Comparison of ENCODE assay signal across 9 mouse cellular contexts in the genomic region with DNA sequence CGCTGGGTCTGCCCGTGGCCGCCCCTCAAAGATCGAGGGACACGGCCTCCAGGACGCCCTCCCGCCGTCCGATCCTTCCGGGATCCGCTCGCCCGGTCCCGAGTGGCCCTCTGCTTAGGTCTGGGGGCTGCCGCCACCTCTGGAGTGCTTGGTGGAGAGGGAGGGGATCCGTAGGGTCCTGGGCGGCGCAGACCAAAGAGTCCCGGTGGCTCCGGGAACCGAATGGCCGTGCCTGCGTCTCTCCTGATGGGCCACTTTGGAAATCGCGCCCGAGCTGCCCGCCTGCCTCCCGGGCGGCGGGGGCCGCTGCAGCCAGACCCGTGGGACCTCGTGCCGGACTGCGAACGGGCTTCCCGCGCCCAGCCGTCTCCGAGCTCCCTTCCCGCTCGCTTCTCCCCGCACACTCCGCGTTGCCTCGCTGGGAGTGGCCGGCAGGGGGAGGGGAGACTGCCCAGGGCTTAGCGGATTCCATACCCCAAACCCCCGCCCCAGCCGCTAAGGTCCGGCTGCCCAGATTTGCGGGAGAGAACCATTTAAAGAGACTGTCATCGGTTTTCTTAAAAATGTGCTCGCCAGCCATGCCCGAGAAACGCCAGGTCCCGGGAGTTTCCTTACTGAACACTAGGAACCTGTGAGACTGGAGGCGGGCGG. TPM values are rescaled to one million over a fixed set of nuclear protein-coding genes. Genes with fewer than 3 reads are reported as not detected.
A peak's percentile ranks its signal among the peaks of the same experiment; 100 is the strongest.
DNase-seq lines count a peak whose midpoint lies in the region; ATAC-seq and TF ChIP-seq lines count a peak whose summit lies in the region.
"Had no signal": no experiment of that assay in that cellular context is flagged by ENCODE, and none has a peak within 500 bp of the region (broad histone marks: within the 10 kb centered on the region; RNA-seq: fewer than 3 reads in every experiment).

No protein-coding gene starts in this region.

- H3K4me3 ChIP-seq in heart, embryonic 12.5 days = peak overlapping the region; percentile 81
- H3K4me3 ChIP-seq in embryonic facial prominence, embryonic 15.5 days (replicated peaks) = peak overlapping the region; percentile 53
- H3K4me3 ChIP-seq in hindbrain, postnatal 0 days (ENCODE audit: low read length) = peak overlapping the region; percentile 45
- peak overlapping the region; percentile 55 for H3K4me3 ChIP-seq in lung, embryonic 16.5 days (ENCODE audit: low read length)
- peak overlapping the region; percentile 82 for H3K4me3 ChIP-seq in testis, adult 2 months (ENCODE audit: control insufficient read depth, low read depth, low read length)

- H3K4me2 ChIP-seq in heart, embryonic 12.5 days = peak overlapping the region; percentile 71
- H3K4me2 ChIP-seq in embryonic facial prominence, embryonic 15.5 days (replicated peaks) = peak overlapping the region; percentile 77
- H3K4me2 ChIP-seq in hindbrain, postnatal 0 days (ENCODE audit: low read depth, low read length) = peak overlapping the region; percentile 62
- peak overlapping the region; percentile 79 for H3K4me2 ChIP-seq in lung, embryonic 16.5 days (ENCODE audit: low read depth, low read length)

- 13% methylated on average over 50 of the region's 59 CpGs for WGBS in heart, embryonic 12.5 days
- 21% methylated on average over 39 of the region's 59 CpGs for WGBS in embryonic facial prominence, embryonic 15.5 days
- 36% methylated on average over 48 of the region's 59 CpGs for WGBS in hindbrain, postnatal 0 days
- 17% methylated on average over 53 of the region's 59 CpGs for WGBS in lung, embryonic 16.5 days

- peak; percentile 40 for TF ChIP-seq CTCF in hindbrain, postnatal 0 days (IDR thresholded peaks at IDR 0.05; ENCODE audit: low read depth)
- no peak for TF ChIP-seq CTCF in testis, adult 2 months (IDR thresholded peaks at IDR 0.05; ENCODE audit: control insufficient read depth, insufficient read depth, insufficient replicate concordance, low read depth, low read length)

- H3K27me3 ChIP-seq in heart, embryonic 12.5 days (replicated peaks) = peaks cover 38% of the 10 kb centered on the region
- peaks cover 66% of the 10 kb centered on the region for H3K27me3 ChIP-seq in embryonic facial prominence, embryonic 15.5 days
- peaks cover 5% of the 10 kb centered on the region; the same call in 1 of the 2 replicates for H3K27me3 ChIP-seq in hindbrain, postnatal 0 days (ENCODE audit: insufficient read depth, low read length)
- peaks cover 29% of the 10 kb centered on the region for H3K27me3 ChIP-seq in lung, embryonic 16.5 days (ENCODE audit: control insufficient read depth, insufficient read depth, low read depth, low read length)
- H3K27me3 ChIP-seq in testis, adult 2 months (ENCODE audit: control insufficient read depth, insufficient read depth, low read length) = no peaks in the 10 kb centered on the region

- H3K4me1 ChIP-seq in heart, embryonic 12.5 days (replicated peaks) = peaks cover 46% of the 10 kb centered on the region
- H3K4me1 ChIP-seq in embryonic facial prominence, embryonic 15.5 days = no peaks in the 10 kb centered on the region
- no peaks in the 10 kb centered on the region for H3K4me1 ChIP-seq in hindbrain, postnatal 0 days (ENCODE audit: insufficient read depth, low read length)
- H3K4me1 ChIP-seq in lung, embryonic 16.5 days (replicated peaks; ENCODE audit: control insufficient read depth, insufficient read depth, low read length) = peaks cover 4% of the 10 kb centered on the region; the same call in 1 of the 2 replicates
- peaks cover 2% of the 10 kb centered on the region; the same call in 1 of the 2 replicates for H3K4me1 ChIP-seq in testis, adult 2 months (ENCODE audit: control insufficient read depth, insufficient read depth, low read length)

- no peak for DNase-seq in heart, adult 11 months
- DNase-seq in adrenal gland, postnatal 10 days = peak; percentile 36
- DNase-seq in hindbrain, postnatal 0 days (ENCODE audit: low spot score) = peak; percentile 18
- DNase-seq in layer of hippocampus, postnatal 10 days (ENCODE audit: low spot score in 2 of 2) = no peak

- H3K9me3 ChIP-seq in heart, embryonic 12.5 days (replicated peaks) = 0 out of 2 replicates have a peak, but pooled peaks cover 5% of the 10 kb centered on the region
- no peaks in the 10 kb centered on the region for H3K9me3 ChIP-seq in embryonic facial prominence, embryonic 15.5 days (replicated peaks)
- H3K9me3 ChIP-seq in hindbrain, postnatal 0 days (ENCODE audit: low read length) = no peaks in the 10 kb centered on the region
- H3K9me3 ChIP-seq in lung, embryonic 16.5 days (ENCODE audit: control insufficient read depth, low read length) = no peaks in the 10 kb centered on the region; the same call in 1 of the 2 replicates

- no peaks in the 10 kb centered on the region for H3K36me3 ChIP-seq in heart, embryonic 12.5 days
- no peaks in the 10 kb centered on the region for H3K36me3 ChIP-seq in embryonic facial prominence, embryonic 15.5 days
- H3K36me3 ChIP-seq in hindbrain, postnatal 0 days (ENCODE audit: insufficient read depth, low read length) = no peaks in the 10 kb centered on the region
- no peaks in the 10 kb centered on the region for H3K36me3 ChIP-seq in lung, embryonic 16.5 days (ENCODE audit: control insufficient read depth, insufficient read depth, low read length)
- no peaks in the 10 kb centered on the region for H3K36me3 ChIP-seq in testis, adult 2 months (ENCODE audit: control insufficient read depth, insufficient read depth, low read length)

- peak; percentile 48; the same call in 1 of the 2 replicates for ATAC-seq in heart, embryonic 12.5 days (ENCODE audit: insufficient number of reproducible peaks, low FRiP score)
- no peak for ATAC-seq in embryonic facial prominence, embryonic 15.5 days (ENCODE audit: insufficient number of reproducible peaks, low FRiP score, low TSS enrichment, low read depth)
- ATAC-seq in hindbrain, postnatal 0 days = peak; percentile 63; the same call in 1 of the 2 replicates
- ATAC-seq in lung, embryonic 16.5 days (ENCODE audit: low read depth) = peak; percentile 51; the same call in 1 of the 2 replicates

- peak overlapping the region; percentile 86 for H3K27ac ChIP-seq in heart, embryonic 12.5 days (ENCODE audit: poor library complexity, severe bottlenecking)
- H3K27ac ChIP-seq in embryonic facial prominence, embryonic 15.5 days (replicated peaks) = no peak overlapping the region
- no peak overlapping the region for H3K27ac ChIP-seq in hindbrain, postnatal 0 days
- H3K27ac ChIP-seq in lung, embryonic 16.5 days (ENCODE audit: low read length) = no peak overlapping the region
- H3K27ac ChIP-seq in testis, adult 2 months (ENCODE audit: control insufficient read depth, insufficient read depth, low read depth, low read length) = no peak overlapping the region

- H3K9ac ChIP-seq in heart, embryonic 12.5 days = peak overlapping the region; percentile 92
- peak overlapping the region; percentile 19 for H3K9ac ChIP-seq in embryonic facial prominence, embryonic 15.5 days
- H3K9ac ChIP-seq in hindbrain, postnatal 0 days (replicated peaks; ENCODE audit: low read length) = peak overlapping the region; percentile 47
- H3K9ac ChIP-seq in lung, embryonic 16.5 days (ENCODE audit: low read length) = peak overlapping the region; percentile 60

- TF ChIP-seq POLR2A in testis, adult 2 months (IDR thresholded peaks at IDR 0.05; ENCODE audit: control insufficient read depth, low read depth, low read length) = no peak

RNA-seq across cellular contexts. Expression of a gene that starts 0.8 kb away (rescaled TPM):
- 23.6 and 25.5 TPM in 2 replicates for polyA plus RNA-seq in heart, embryonic 12.5 days (2016; fragmentation: Nextera tagmentation; extraction: Ambion mirVana)
- total RNA-seq in adrenal gland, postnatal 10 days (2021) = 10 to 100 TPM in 1 of 2 experiments, 1 to 10 TPM in 1; 8.4 to 11.8 TPM
- polyA plus RNA-seq in embryonic facial prominence, embryonic 15.5 days (2015; fragmentation: Nextera tagmentation; extraction: Ambion mirVana) = 7.0 and 9.2 TPM in 2 replicates
- total RNA-seq in hindbrain, postnatal 0 days (2014; rRNA removed) = 32.5 and 38.7 TPM in 2 replicates
- 5.8 and 6.7 TPM in 2 replicates for polyA plus RNA-seq in hindbrain, postnatal 0 days (2015; fragmentation: Nextera tagmentation; extraction: Ambion mirVana)
- 4.2 and 4.5 TPM in 2 replicates for polyA plus RNA-seq in lung, embryonic 16.5 days (2015; fragmentation: Nextera tagmentation; extraction: Ambion mirVana)
- polyA plus RNA-seq in testis, adult 2 months (2012; rRNA removed) = 0.49 and 0.51 TPM in 2 replicates
- 10 to 100 TPM; 21.5 to 21.9 TPM for total RNA-seq in layer of hippocampus, postnatal 10 days (2021)

RNA-seq across cellular contexts. Expression of a gene that starts 55.6 kb away (rescaled TPM):
- polyA plus RNA-seq in heart, embryonic 12.5 days (2016; fragmentation: Nextera tagmentation; extraction: Ambion mirVana) = 0.10 and 0.20 TPM in 2 replicates
- total RNA-seq in adrenal gland, postnatal 10 days (2021) = not detected
- 0.08 TPM in 1 of 2 replicates, not detected in the other for polyA plus RNA-seq in embryonic facial prominence, embryonic 15.5 days (2015; fragmentation: Nextera tagmentation; extraction: Ambion mirVana)
- total RNA-seq in hindbrain, postnatal 0 days (2014; rRNA removed) = 1.8 TPM in 1 of 2 replicates, not detected in the other
- polyA plus RNA-seq in hindbrain, postnatal 0 days (2015; fragmentation: Nextera tagmentation; extraction: Ambion mirVana) = 0.10 TPM in 1 of 2 replicates, not detected in the other
- 0.11 and 0.44 TPM in 2 replicates for polyA plus RNA-seq in lung, embryonic 16.5 days (2015; fragmentation: Nextera tagmentation; extraction: Ambion mirVana)
- polyA plus RNA-seq in testis, adult 2 months (2012; rRNA removed) = 7.0 and 7.4 TPM in 2 replicates
- total RNA-seq in layer of hippocampus, postnatal 10 days (2021) = not detected
- polyA plus RNA-seq: large intestine, adult 2 months had no signal

RNA-seq across cellular contexts. Expression of a gene that starts 55.8 kb away (rescaled TPM):
- 0.41 and 0.56 TPM in 2 replicates for polyA plus RNA-seq in heart, embryonic 12.5 days (2016; fragmentation: Nextera tagmentation; extraction: Ambion mirVana)
- not detected for total RNA-seq in adrenal gland, postnatal 10 days (2021)
- polyA plus RNA-seq in embryonic facial prominence, embryonic 15.5 days (2015; fragmentation: Nextera tagmentation; extraction: Ambion mirVana) = 0.17 and 0.30 TPM in 2 replicates
- total RNA-seq in hindbrain, postnatal 0 days (2014; rRNA removed) = 0.05 TPM in 1 of 2 replicates, not detected in the other
- not detected in 2 replicates for polyA plus RNA-seq in hindbrain, postnatal 0 days (2015; fragmentation: Nextera tagmentation; extraction: Ambion mirVana)
- polyA plus RNA-seq in lung, embryonic 16.5 days (2015; fragmentation: Nextera tagmentation; extraction: Ambion mirVana) = 0.31 TPM in 1 of 2 replicates, not detected in the other
- 14.1 and 15.0 TPM in 2 replicates for polyA plus RNA-seq in testis, adult 2 months (2012; rRNA removed)
- total RNA-seq in layer of hippocampus, postnatal 10 days (2021) = not detected
- polyA plus RNA-seq: large intestine, adult 2 months had no signal

Comparison
In these comparisons a context has a peak if more than half of its experiments do, and no peak if none do; other contexts are left out.
1. H3K9ac ChIP-seq: peak in every context shown above with its lines; median percentile 92 in heart, embryonic 12.5 days; 60 in lung, embryonic 16.5 days; 47 in hindbrain, postnatal 0 days; 19 in embryonic facial prominence, embryonic 15.5 days.
2. DNase-seq: peak in adrenal gland, postnatal 10 days (single experiment) and hindbrain, postnatal 0 days (single experiment); none in heart, adult 11 months (single experiment) and layer of hippocampus, postnatal 10 days (0 of 2).
3. Peak in every context shown above with its lines, with median percentiles within 50 percentile points of each other: H3K4me2 ChIP-seq and H3K4me3 ChIP-seq.